Mouse (Mus musculus): ENCODE measurements around the gene Lrp10.

GRCm38 (mm10) chr14:54475941-54476844 is 12.3 kb downstream of the Lrp10 start, which contains the start of gene Rem2:
- TF ChIP-seq CTCF (IDR thresholded peaks at IDR 0.05; ENCODE audit: borderline replicate concordance, insufficient read depth, low read length), result no peak
- TF ChIP-seq POLR2A (IDR thresholded peaks at IDR 0.05; ENCODE audit: low read depth, low read length), result no peak
